Mouse (Mus musculus): ENCODE data around the gene Zmiz2.

GRCm38 (mm10) chr11:6388126-6388725 is 648 bp upstream of the Zmiz2 start:
- TF ChIP-seq POLR2A (IDR thresholded peaks at IDR 0.05; ENCODE audit: control insufficient read depth in 1 of 2, insufficient read depth in 1 of 2, low read depth in 1 of 2, low read length in 2 of 2, poor library complexity in 1 of 2) (no peak), HCFC1 (IDR thresholded peaks at IDR 0.05; ENCODE audit: low read depth, low read length) (no peak), GATA1 (IDR thresholded peaks at IDR 0.05; ENCODE audit: low read depth, low read length) (no peak), POLR2AphosphoS2 (IDR thresholded peaks at IDR 0.05; ENCODE audit: low read length) (no peak), CTCF (IDR thresholded peaks at IDR 0.05 in 2 of 3, conservative IDR thresholded peaks at IDR 0.05 in 1 of 3; ENCODE audit: control insufficient read depth in 1 of 3, insufficient read depth in 1 of 3, low read depth in 2 of 3, low read length in 3 of 3, poor library complexity in 1 of 3, severe bottlenecking in 1 of 3) (no peak), EP300 (IDR thresholded peaks at IDR 0.05; ENCODE audit: low read depth in 1 of 2, low read length in 2 of 2) (no peak), MAX (IDR thresholded peaks at IDR 0.05; ENCODE audit: low read length) (no peak)

Measured in MEL (cell line).